Mouse (Mus musculus) ES-E14 (cell line): ENCODE measurements at regions not wholly inside any gene's neighbourhood (a gene's known extent, or its start where the extent isn't known, plus 50 kb on each side); places are given as distances from the start of the nearest gene placed in this dataset.

Experiments
- CHD2 ChIP-seq: IDR thresholded peaks from 2 replicates; pipeline ENCODE4 v1.6.1; 2014; ENCODE audit warnings: mild to moderate bottlenecking, low read depth, low read length, inconsistent platforms
- HCFC1 ChIP-seq: IDR thresholded peaks from 2 replicates; pipeline ENCODE4 v1.6.1; 2012; ENCODE audit warnings: low read length, inconsistent platforms, borderline replicate concordance; ENCODE audit not compliant: insufficient read depth
- ZC3H11A ChIP-seq: IDR thresholded peaks from 2 replicates; pipeline ENCODE4 v1.6.1; 2012; ENCODE audit warnings: low read depth, mild to moderate bottlenecking, inconsistent platforms, low read length, borderline replicate concordance
- ZNF384 ChIP-seq: IDR thresholded peaks from 2 replicates; pipeline ENCODE4 v1.6.1; 2012; ENCODE audit warnings: low read depth, low read length, inconsistent platforms

GRCm38 (mm10) chr9:120647668-120647955 lies 76.4 kb downstream of the Rpl14 start:
- no peak for TF ChIP-seq CHD2
- TF ChIP-seq HCFC1: no peak
- no peak for TF ChIP-seq ZC3H11A
- TF ChIP-seq ZNF384: no peak
